Mouse (Mus musculus) liver, embryonic 11.5 days (tissue): Measurements from ENCODE around the gene Ppif. TPM values are rescaled to one million over a fixed set of nuclear protein-coding genes. Genes with fewer than 3 reads are reported as not detected.

Source experiments
- ATAC-seq: fragments of 200-750 bp; cut with Nextera tagmentation; replicated peaks from 2 replicates; pipeline ENCODE4 v1.8.0; 2017; ENCODE audit warnings: moderate number of reproducible peaks, mild to moderate bottlenecking, moderate TSS enrichment, moderate library complexity; ENCODE audit not compliant: low FRiP score
- DNase-seq: peaks from one replicate; pipeline ENCODE4 v3.0.0-alpha.2; 2017; ENCODE audit warnings: low spot score
- H3K27ac ChIP-seq: fragments of 300-500 bp; sonication (generic); 2 replicates; pipeline ENCODE4 v1.5.1; 2014; ENCODE audit warnings: mild to moderate bottlenecking, low read depth, low read length, control low read depth
- H3K27me3 ChIP-seq: fragments of 300-500 bp; sonication (generic); replicated peaks from 2 replicates; pipeline ENCODE4 v1.6.1; 2014; ENCODE audit warnings: low read length, mixed read lengths; ENCODE audit not compliant: control insufficient read depth, insufficient read depth
- H3K36me3 ChIP-seq: fragments of 300-500 bp; sonication (generic); 2 replicates; pipeline ENCODE4 v1.6.1; 2014; ENCODE audit warnings: mild to moderate bottlenecking, low read length, moderate library complexity, mixed read lengths; ENCODE audit not compliant: control insufficient read depth, insufficient read depth
- H3K4me1 ChIP-seq: fragments of 300-500 bp; sonication (generic); replicated peaks from 2 replicates; pipeline ENCODE4 v1.6.1; 2014; ENCODE audit warnings: low read length, mixed read lengths; ENCODE audit not compliant: control insufficient read depth, insufficient read depth
- H3K4me2 ChIP-seq: fragments of 300-500 bp; sonication (generic); 2 replicates; pipeline ENCODE4 v1.6.1; 2014; ENCODE audit warnings: mild to moderate bottlenecking, control low read depth, moderate library complexity
- H3K4me3 ChIP-seq: fragments of 300-500 bp; sonication (generic); 2 replicates; pipeline ENCODE4 v1.5.1; 2014; ENCODE audit warnings: low read depth, low read length, control low read depth
- H3K9ac ChIP-seq: fragments of 300-500 bp; sonication (generic); 2 replicates; pipeline ENCODE4 v1.6.1; 2014; ENCODE audit warnings: low read depth, low read length, control low read depth
- H3K9me3 ChIP-seq: fragments of 300-500 bp; sonication (generic); 2 replicates; pipeline ENCODE4 v1.6.1; 2016; ENCODE audit warnings: low read length, inconsistent platforms, mixed read lengths; ENCODE audit not compliant: control insufficient read depth
- WGBS: fragments of 180-500 bp; shearing (Covaris S2); extraction: QIAGEN DNeasy Blood & Tissue Kit; methylation state at CpG from one replicate; pipeline ENCODE4 v1.1.7; 2014; 5-methylcytosine and 5-hydroxymethylcytosine counted together
- polyA plus RNA-seq: library from polyadenylated mRNA; unstranded; fragments of >200 nt; fragmentation: Nextera tagmentation; extraction: Ambion mirVana; gene quantifications from 2 replicates; pipeline ENCODE4 v1.2.1, GENCODE M21; 2014

Ppif gene
- polyA plus RNA-seq, 1 experiment from 2014 or later: 97.0 TPM

- H3K4me2 ChIP-seq: no peak overlapping the region
- H3K27ac ChIP-seq: no peak overlapping the region
- no peak for ATAC-seq
- 71% methylated on average over 3 of the region's 3 CpGs for WGBS
- H3K4me3 ChIP-seq: no peak overlapping the region
- no peaks in the 10 kb centered on the region for H3K9me3 ChIP-seq
- no peak for DNase-seq
- H3K36me3 ChIP-seq: peaks cover 2% of the 10 kb centered on the region; the same call in 1 of the 2 replicates
- H3K27me3 ChIP-seq: no peaks in the 10 kb centered on the region; the same call in 1 of the 2 replicates
- H3K4me1 ChIP-seq: peaks cover 17% of the 10 kb centered on the region
- no peak overlapping the region for H3K9ac ChIP-seq
Measured at GRCm38 (mm10) chr14:25736140-25736539, 42.2 kb downstream of the Ppif start.

- DNase-seq (no peak), ATAC-seq (no peak)
- no peak overlapping the region for H3K4me2 ChIP-seq
- H3K4me1 ChIP-seq: peaks cover 17% of the 10 kb centered on the region
- H3K27me3 ChIP-seq: no peaks in the 10 kb centered on the region; the same call in 1 of the 2 replicates
- no peak overlapping the region for H3K9ac ChIP-seq
- H3K9me3 ChIP-seq: no peaks in the 10 kb centered on the region
- H3K4me3 ChIP-seq: no peak overlapping the region
- WGBS: 58% methylated on average over 6 of the region's 6 CpGs
- H3K27ac ChIP-seq: no peak overlapping the region
- peaks cover 2% of the 10 kb centered on the region; the same call in 1 of the 2 replicates for H3K36me3 ChIP-seq
Measured at GRCm38 (mm10) chr14:25736589-25736988, 42.6 kb downstream of the Ppif start.

GRCm38 (mm10) chr14:25738591-25739001 lies 44.6 kb downstream of the Ppif start:
- peaks cover 17% of the 10 kb centered on the region for H3K4me1 ChIP-seq
- H3K9ac ChIP-seq: no peak overlapping the region
- ATAC-seq: no peak

GRCm38 (mm10) chr14:25739957-25740565 lies 46.1 kb downstream of the Ppif start:
- no peaks in the 10 kb centered on the region for H3K9me3 ChIP-seq
- H3K4me2 ChIP-seq: no peak overlapping the region
- DNase-seq (no peak), ATAC-seq (no peak)
- no peak overlapping the region for H3K27ac ChIP-seq
- H3K27me3 ChIP-seq: no peaks in the 10 kb centered on the region; the same call in 1 of the 2 replicates
- no peak overlapping the region for H3K9ac ChIP-seq
- peaks cover 12% of the 10 kb centered on the region for H3K4me1 ChIP-seq
- H3K36me3 ChIP-seq: peaks cover 2% of the 10 kb centered on the region; the same call in 1 of the 2 replicates
- WGBS: 84% methylated on average over 4 of the region's 4 CpGs
- H3K4me3 ChIP-seq: no peak overlapping the region

More at GRCm38 (mm10) chr14:25738591-25739001, 44.6 kb downstream of the Ppif start:
- H3K4me2 ChIP-seq: no peak overlapping the region
- DNase-seq: no peak
- 65% methylated on average over 14 of the region's 14 CpGs for WGBS
- H3K36me3 ChIP-seq: peaks cover 2% of the 10 kb centered on the region; the same call in 1 of the 2 replicates
- no peaks in the 10 kb centered on the region; the same call in 1 of the 2 replicates for H3K27me3 ChIP-seq
- H3K9me3 ChIP-seq: no peaks in the 10 kb centered on the region
- no peak overlapping the region for H3K4me3 ChIP-seq
- peak overlapping the region; percentile 25; the same call in 1 of the 2 replicates for H3K27ac ChIP-seq

- Histone ChIP-seq H3K27ac (no peak overlapping the region), H3K4me1 (peaks cover 18% of the 10 kb centered on the region), H3K36me3 (peaks cover 2% of the 10 kb centered on the region; the same call in 1 of the 2 replicates), H3K9ac (no peak overlapping the region), H3K27me3 (no peaks in the 10 kb centered on the region; the same call in 1 of the 2 replicates), H3K4me2 (no peak overlapping the region), H3K4me3 (no peak overlapping the region), H3K9me3 (no peaks in the 10 kb centered on the region)
- WGBS: 69% methylated on average over 3 of the region's 3 CpGs
- ATAC-seq (no peak), DNase-seq (no peak)
Measured at GRCm38 (mm10) chr14:25741211-25741610, 47.3 kb downstream of the Ppif start.

GRCm38 (mm10) chr14:25741840-25742367 lies 48.0 kb downstream of the Ppif start:
- H3K4me2 ChIP-seq: no peak overlapping the region
- ATAC-seq (no peak), DNase-seq (no peak)
- no peak overlapping the region for H3K27ac ChIP-seq
- peaks cover 17% of the 10 kb centered on the region for H3K4me1 ChIP-seq
- no peak overlapping the region for H3K9ac ChIP-seq
- H3K4me3 ChIP-seq: no peak overlapping the region
- H3K36me3 ChIP-seq: peaks cover 2% of the 10 kb centered on the region; the same call in 1 of the 2 replicates
- WGBS: 62% methylated on average over 5 of the region's 5 CpGs
- H3K27me3 ChIP-seq: no peaks in the 10 kb centered on the region; the same call in 1 of the 2 replicates
- no peaks in the 10 kb centered on the region for H3K9me3 ChIP-seq

- 88% methylated on average over 5 of the region's 5 CpGs for WGBS
- H3K9me3 ChIP-seq: no peaks in the 10 kb centered on the region
- H3K4me2 ChIP-seq: no peak overlapping the region
- H3K4me3 ChIP-seq: no peak overlapping the region
- no peak overlapping the region for H3K27ac ChIP-seq
- peaks cover 20% of the 10 kb centered on the region for H3K4me1 ChIP-seq
- no peaks in the 10 kb centered on the region; the same call in 1 of the 2 replicates for H3K27me3 ChIP-seq
- ATAC-seq (no peak), DNase-seq (no peak)
- H3K36me3 ChIP-seq: peaks cover 2% of the 10 kb centered on the region; the same call in 1 of the 2 replicates
- no peak overlapping the region for H3K9ac ChIP-seq
Measured at GRCm38 (mm10) chr14:25742943-25743342, 49.0 kb downstream of the Ppif start.

- DNase-seq: no peak
- Histone ChIP-seq H3K4me3 (no peak overlapping the region), H3K9me3 (no peaks in the 10 kb centered on the region), H3K4me1 (peaks cover 21% of the 10 kb centered on the region), H3K27ac (no peak overlapping the region), H3K36me3 (peaks cover 2% of the 10 kb centered on the region; the same call in 1 of the 2 replicates), H3K27me3 (no peaks in the 10 kb centered on the region), H3K4me2 (no peak overlapping the region), H3K9ac (no peak overlapping the region)
- 37% methylated on average over 11 of the region's 11 CpGs for WGBS
- ATAC-seq: peak; percentile 52
Measured at GRCm38 (mm10) chr14:25745365-25746184, 51.6 kb downstream of the Ppif start.
